Comparison of ENCODE assay signal across 8 mouse cellular contexts in genomic region chr6:134888563-134889017, GRCm38 (mm10). TPM values are rescaled to one million over a fixed set of nuclear protein-coding genes. Genes with fewer than 3 reads are reported as not detected.
DNase-seq lines count a peak whose midpoint lies in the region; ATAC-seq lines count a peak whose summit lies in the region.

No protein-coding gene starts in this region.

- intact Hi-C loops in left cerebral cortex, postnatal 4 days (cut with DNase I) = no loop called here

- peak overlapping the region; percentile 56; the same call in 1 of the 2 replicates for H3K4me3 ChIP-seq in hindbrain, embryonic 11.5 days (ENCODE audit: low read depth, low read length)

- WGBS in hindbrain, embryonic 11.5 days = 3% methylated on average over 4 of the region's 4 CpGs

- no peaks in the 10 kb centered on the region for H3K9me3 ChIP-seq in hindbrain, embryonic 11.5 days (ENCODE audit: control insufficient read depth, low read length)

- peak; percentile 61 for ATAC-seq in hindbrain, embryonic 11.5 days (ENCODE audit: low FRiP score)

- H3K36me3 ChIP-seq in hindbrain, embryonic 11.5 days (ENCODE audit: control insufficient read depth, insufficient read depth, low read length) = no peaks in the 10 kb centered on the region

- H3K9ac ChIP-seq in hindbrain, embryonic 11.5 days (ENCODE audit: low read depth, low read length) = peak overlapping the region; percentile 48

- H3K4me2 ChIP-seq in hindbrain, embryonic 11.5 days (replicated peaks; ENCODE audit: low read depth, low read length) = peak overlapping the region; percentile 38

- peak; percentile 36 for DNase-seq in thymus, postnatal 0 days (ENCODE audit: low spot score)
- no peak for DNase-seq in thymus, postnatal 14 days
- DNase-seq in hindbrain, embryonic 11.5 days (ENCODE audit: low spot score) = peak; percentile 68
- peak; percentile 19 for DNase-seq in left cerebral cortex, postnatal 4 days
- DNase-seq in right cerebral cortex, postnatal 4 days = peak; percentile 48
- DNase-seq in urinary bladder, postnatal 36 days (ENCODE audit: low spot score in 2 of 2) = no peak
- DNase-seq in liver = no peak
- no peak for DNase-seq in lung, postnatal 4 days

- peak overlapping the region; percentile 90 for H3K27ac ChIP-seq in hindbrain, embryonic 11.5 days (ENCODE audit: low read depth, low read length)

- H3K27me3 ChIP-seq in hindbrain, embryonic 11.5 days (ENCODE audit: control insufficient read depth, insufficient read depth, low read length) = no peaks in the 10 kb centered on the region

- peaks cover 11% of the 10 kb centered on the region; the same call in 1 of the 2 replicates for H3K4me1 ChIP-seq in hindbrain, embryonic 11.5 days (replicated peaks; ENCODE audit: control insufficient read depth, insufficient read depth, low read length)

RNA-seq across cellular contexts. Expression of gene Gpr19, which starts 9.8 kb away (rescaled TPM):
- polyA plus RNA-seq in thymus, postnatal 0 days (2015; fragmentation: Nextera tagmentation; extraction: Ambion mirVana) = 11.8 and 11.9 TPM in 2 replicates
- 27.7 and 29.4 TPM in 2 replicates for polyA plus RNA-seq in hindbrain, embryonic 11.5 days (2014; fragmentation: Nextera tagmentation; extraction: Ambion mirVana)
- total RNA-seq in left cerebral cortex, postnatal 4 days (2021) = 10 to 100 TPM; 24.5 to 29.3 TPM

RNA-seq across cellular contexts. Expression of gene Cdkn1b, which starts 31.6 kb away (rescaled TPM):
- polyA plus RNA-seq in thymus, postnatal 0 days (2015; fragmentation: Nextera tagmentation; extraction: Ambion mirVana) = 53.0 and 58.8 TPM in 2 replicates
- 23.9 and 24.1 TPM in 2 replicates for polyA plus RNA-seq in hindbrain, embryonic 11.5 days (2014; fragmentation: Nextera tagmentation; extraction: Ambion mirVana)
- 10 to 100 TPM; 55.5 to 62.2 TPM for total RNA-seq in left cerebral cortex, postnatal 4 days (2021)

RNA-seq across cellular contexts. Expression of gene Crebl2, which starts 58.6 kb away (rescaled TPM):
- polyA plus RNA-seq in thymus, postnatal 0 days (2015; fragmentation: Nextera tagmentation; extraction: Ambion mirVana) = 4.9 and 5.5 TPM in 2 replicates
- polyA plus RNA-seq in hindbrain, embryonic 11.5 days (2014; fragmentation: Nextera tagmentation; extraction: Ambion mirVana) = 1.3 and 1.4 TPM in 2 replicates
- 1 to 10 TPM; 6.5 to 8.1 TPM for total RNA-seq in left cerebral cortex, postnatal 4 days (2021)

Comparison
In these comparisons a context has a peak if more than half of its experiments do, and no peak if none do; other contexts are left out.
1. DNase-seq: peak in thymus, postnatal 0 days (single experiment), hindbrain, embryonic 11.5 days (single experiment), left cerebral cortex, postnatal 4 days (single experiment) and right cerebral cortex, postnatal 4 days (single experiment); none in thymus, postnatal 14 days (single experiment), urinary bladder, postnatal 36 days (0 of 2), liver (single experiment) and lung, postnatal 4 days (0 of 2).